Mouse (Mus musculus) heart, embryonic 10.5 days (tissue): Measurements from ENCODE around the gene Dscam. TPM values are rescaled to one million over a fixed set of nuclear protein-coding genes. Genes with fewer than 3 reads are reported as not detected.

Experiments
- DNase-seq: peaks from one replicate; pipeline ENCODE4 v3.0.0-alpha.2; 2017; ENCODE audit warnings: low spot score
- H3K27ac ChIP-seq: fragments of 300-500 bp; sonication (generic); 2 replicates; pipeline ENCODE4 v1.5.1; 2016; ENCODE audit warnings: mild to moderate bottlenecking
- H3K27me3 ChIP-seq: fragments of 300-500 bp; sonication (generic); 2 replicates; pipeline ENCODE4 v1.6.1; 2016; ENCODE audit warnings: mild to moderate bottlenecking; ENCODE audit not compliant: poor library complexity, insufficient read depth, severe bottlenecking
- H3K36me3 ChIP-seq: fragments of 300-500 bp; sonication (generic); 2 replicates; pipeline ENCODE4 v1.6.1; 2016; ENCODE audit warnings: mild to moderate bottlenecking, moderate library complexity
- H3K4me1 ChIP-seq: fragments of 300-500 bp; sonication (generic); 2 replicates; pipeline ENCODE4 v1.6.1; 2016; ENCODE audit warnings: mild to moderate bottlenecking
- H3K4me3 ChIP-seq: fragments of 300-500 bp; sonication (generic); 2 replicates; pipeline ENCODE4 v1.5.1; 2016; ENCODE audit warnings: mild to moderate bottlenecking, moderate library complexity
- H3K9me3 ChIP-seq: fragments of 300-500 bp; sonication (generic); 2 replicates; pipeline ENCODE4 v1.6.1; 2016; ENCODE audit warnings: mild to moderate bottlenecking, moderate library complexity
- WGBS: fragments of 180-500 bp; shearing (Covaris S2); methylation state at CpG from one replicate; pipeline ENCODE4 v1.1.7; 2016; 5-methylcytosine and 5-hydroxymethylcytosine counted together
- polyA plus RNA-seq: library from polyadenylated mRNA; unstranded; fragments of >200 nt; fragmentation: Nextera tagmentation; extraction: Ambion mirVana; gene quantifications from 2 replicates; pipeline ENCODE4 v1.2.1, GENCODE M21; 2016

The Dscam gene
- polyA plus RNA-seq, 1 experiment from 2014 or later = 0.20 TPM

GRCm38 (mm10) chr16:97006041-97006853 is 164.3 kb downstream of the Dscam start:
- 35% methylated on average over 9 of the region's 9 CpGs for WGBS
- no peak overlapping the region for H3K4me3 ChIP-seq
- H3K9me3 ChIP-seq = no peaks in the 10 kb centered on the region
- no peaks in the 10 kb centered on the region for H3K36me3 ChIP-seq
- peaks cover 29% of the 10 kb centered on the region for H3K4me1 ChIP-seq
- H3K27ac ChIP-seq = peak overlapping the region; percentile 78; the same call in 1 of the 2 replicates
- peak; percentile 91 for DNase-seq
- H3K27me3 ChIP-seq = no peaks in the 10 kb centered on the region

- no peak for DNase-seq
- H3K9me3 ChIP-seq = no peaks in the 10 kb centered on the region
- no peak overlapping the region for H3K27ac ChIP-seq
- 33% methylated on average over 1 of the region's 1 CpGs for WGBS
- H3K36me3 ChIP-seq = no peaks in the 10 kb centered on the region
- no peak overlapping the region for H3K4me3 ChIP-seq
- no peaks in the 10 kb centered on the region for H3K27me3 ChIP-seq
- H3K4me1 ChIP-seq = peaks cover 24% of the 10 kb centered on the region
Observed at GRCm38 (mm10) chr16:97003965-97004364, 166.6 kb downstream of the Dscam start.

GRCm38 (mm10) chr16:97002837-97003236 is 167.7 kb downstream of the Dscam start:
- WGBS = 71% methylated on average over 2 of the region's 2 CpGs
- DNase-seq = no peak

GRCm38 (mm10) chr16:97002189-97002588 is 168.4 kb downstream of the Dscam start:
- no peaks in the 10 kb centered on the region for H3K36me3 ChIP-seq
- peaks cover 18% of the 10 kb centered on the region for H3K4me1 ChIP-seq
- no peaks in the 10 kb centered on the region for H3K27me3 ChIP-seq
- DNase-seq = no peak
- H3K9me3 ChIP-seq = no peaks in the 10 kb centered on the region
- H3K4me3 ChIP-seq = no peak overlapping the region
- no peak overlapping the region for H3K27ac ChIP-seq
- WGBS = 81% methylated on average over 3 of the region's 3 CpGs

More at GRCm38 (mm10) chr16:97002837-97003236, 167.7 kb downstream of the Dscam start:
- Histone ChIP-seq H3K36me3 (no peaks in the 10 kb centered on the region), H3K27ac (no peak overlapping the region), H3K4me3 (no peak overlapping the region), H3K9me3 (no peaks in the 10 kb centered on the region), H3K4me1 (peaks cover 24% of the 10 kb centered on the region), H3K27me3 (no peaks in the 10 kb centered on the region)

GRCm38 (mm10) chr16:96996854-96997253 is 173.7 kb downstream of the Dscam start:
- Histone ChIP-seq H3K27ac (no peak overlapping the region), H3K4me1 (no peaks in the 10 kb centered on the region), H3K27me3 (no peaks in the 10 kb centered on the region), H3K36me3 (no peaks in the 10 kb centered on the region), H3K9me3 (no peaks in the 10 kb centered on the region), H3K4me3 (no peak overlapping the region)
- 72% methylated on average over 3 of the region's 3 CpGs for WGBS
- no peak for DNase-seq

- Histone ChIP-seq H3K4me1 (no peaks in the 10 kb centered on the region), H3K27ac (no peak overlapping the region), H3K9me3 (no peaks in the 10 kb centered on the region), H3K27me3 (no peaks in the 10 kb centered on the region), H3K4me3 (no peak overlapping the region), H3K36me3 (no peaks in the 10 kb centered on the region)
- DNase-seq = no peak
- 77% methylated on average over 4 of the region's 4 CpGs for WGBS
Observed at GRCm38 (mm10) chr16:96995858-96996257, 174.7 kb downstream of the Dscam start.

- no peaks in the 10 kb centered on the region for H3K4me1 ChIP-seq
- no peak for DNase-seq
- no peak overlapping the region for H3K4me3 ChIP-seq
- no peaks in the 10 kb centered on the region for H3K9me3 ChIP-seq
- H3K27ac ChIP-seq = no peak overlapping the region
- H3K36me3 ChIP-seq = no peaks in the 10 kb centered on the region
- WGBS = 78% methylated on average over 2 of the region's 2 CpGs
- H3K27me3 ChIP-seq = no peaks in the 10 kb centered on the region
Observed at GRCm38 (mm10) chr16:96987396-96987795, 183.2 kb downstream of the Dscam start.

GRCm38 (mm10) chr16:96973300-96973699 is 197.3 kb downstream of the Dscam start:
- Histone ChIP-seq H3K4me3 (no peak overlapping the region), H3K36me3 (no peaks in the 10 kb centered on the region), H3K4me1 (peaks cover 9% of the 10 kb centered on the region; the same call in 1 of the 2 replicates), H3K9me3 (no peaks in the 10 kb centered on the region), H3K27me3 (no peaks in the 10 kb centered on the region), H3K27ac (no peak overlapping the region)
- DNase-seq = no peak
- 87% methylated on average over 7 of the region's 7 CpGs for WGBS

- no peaks in the 10 kb centered on the region for H3K9me3 ChIP-seq
- no peak for DNase-seq
- H3K4me3 ChIP-seq = no peak overlapping the region
- H3K27me3 ChIP-seq = no peaks in the 10 kb centered on the region
- H3K27ac ChIP-seq = no peak overlapping the region
- no peaks in the 10 kb centered on the region for H3K36me3 ChIP-seq
- 93% methylated on average over 4 of the region's 4 CpGs for WGBS
- H3K4me1 ChIP-seq = peaks cover 9% of the 10 kb centered on the region; the same call in 1 of the 2 replicates
Observed at GRCm38 (mm10) chr16:96971768-96972167, 198.8 kb downstream of the Dscam start.

GRCm38 (mm10) chr16:96970412-96970811 is 200.1 kb downstream of the Dscam start:
- peak overlapping the region; percentile 83 for H3K27ac ChIP-seq
- H3K36me3 ChIP-seq = no peaks in the 10 kb centered on the region
- H3K27me3 ChIP-seq = no peaks in the 10 kb centered on the region
- no peak for DNase-seq
- peaks cover 9% of the 10 kb centered on the region; the same call in 1 of the 2 replicates for H3K4me1 ChIP-seq
- H3K4me3 ChIP-seq = no peak overlapping the region
- WGBS = 64% methylated on average over 2 of the region's 2 CpGs
- H3K9me3 ChIP-seq = no peaks in the 10 kb centered on the region

- Histone ChIP-seq H3K36me3 (no peaks in the 10 kb centered on the region), H3K27me3 (no peaks in the 10 kb centered on the region), H3K4me3 (no peak overlapping the region), H3K4me1 (peaks cover 9% of the 10 kb centered on the region; the same call in 1 of the 2 replicates), H3K9me3 (no peaks in the 10 kb centered on the region), H3K27ac (peak overlapping the region; percentile 83)
- DNase-seq = peak; percentile 85
- 57% methylated on average over 2 of the region's 2 CpGs for WGBS
Observed at GRCm38 (mm10) chr16:96969643-96970042, 200.9 kb downstream of the Dscam start.

GRCm38 (mm10) chr16:96968885-96969480 is 201.6 kb downstream of the Dscam start:
- Histone ChIP-seq H3K27me3 (no peaks in the 10 kb centered on the region), H3K36me3 (no peaks in the 10 kb centered on the region), H3K4me1 (peaks cover 9% of the 10 kb centered on the region; the same call in 1 of the 2 replicates), H3K9me3 (no peaks in the 10 kb centered on the region), H3K4me3 (no peak overlapping the region), H3K27ac (peak overlapping the region; percentile 64)
- DNase-seq = no peak
- 44% methylated on average over 2 of the region's 2 CpGs for WGBS

- Histone ChIP-seq H3K4me1 (no peaks in the 10 kb centered on the region), H3K27ac (no peak overlapping the region), H3K4me3 (no peak overlapping the region), H3K9me3 (no peaks in the 10 kb centered on the region), H3K36me3 (no peaks in the 10 kb centered on the region), H3K27me3 (no peaks in the 10 kb centered on the region)
- WGBS = 80% methylated on average over 3 of the region's 3 CpGs
- DNase-seq = peak; percentile 53
Observed at GRCm38 (mm10) chr16:96959695-96960094, 210.9 kb downstream of the Dscam start.
